Mouse (Mus musculus) erythroblast, embryonic 14.5 days (primary cell): ENCODE data around the gene Psen1.

Source experiments
- GATA1 ChIP-seq: IDR thresholded peaks from 2 replicates; pipeline ENCODE4 v1.6.1; 2012; ENCODE audit warnings: low read length, inconsistent platforms, mixed read lengths
- TAL1 ChIP-seq: IDR thresholded peaks from 3 replicates; pipeline ENCODE4 v1.6.1; 2012; ENCODE audit warnings: low read length, inconsistent platforms, mixed read lengths

DNA sequence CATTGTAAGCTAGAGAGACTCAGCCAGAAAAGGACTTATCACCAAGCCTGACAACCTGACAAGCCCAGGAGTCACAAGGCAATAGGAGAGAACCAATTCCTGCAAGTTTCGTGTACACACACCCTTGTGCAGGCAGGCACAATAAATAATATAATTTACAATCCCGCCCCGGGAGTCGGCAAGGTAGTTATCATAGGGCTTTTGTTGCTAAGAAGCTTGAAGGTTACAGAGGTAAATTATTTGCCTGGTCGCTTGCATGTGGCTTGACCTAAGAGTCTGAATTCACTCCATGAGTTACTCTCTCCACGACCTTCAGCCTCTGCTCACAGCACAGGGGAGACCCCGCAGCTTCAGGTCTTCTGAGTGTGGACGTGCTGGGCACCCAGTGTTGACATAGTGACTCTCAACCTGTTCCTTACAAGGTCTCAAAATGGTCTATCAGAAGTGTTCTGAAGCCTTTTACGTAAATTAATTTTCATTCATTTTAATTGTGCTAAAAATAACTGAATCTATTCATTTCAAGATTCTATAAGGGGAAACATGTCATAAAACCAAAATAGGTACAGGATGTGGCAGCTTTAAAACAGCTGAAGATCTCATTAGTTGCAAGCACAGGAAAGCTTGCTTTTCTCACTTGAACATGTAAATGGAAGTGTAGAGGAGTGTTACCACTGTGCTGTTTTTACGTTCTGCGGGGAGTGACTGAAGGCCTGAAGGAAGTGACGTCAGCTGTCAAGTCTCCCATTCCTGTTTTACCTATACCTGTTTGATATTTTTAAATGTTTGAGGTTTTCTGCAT is 38.8 kb downstream of the Psen1 start:
- TF ChIP-seq TAL1 (no peak), GATA1 (no peak)
